Mouse (Mus musculus) testis, postnatal 14 days (tissue): ENCODE data around the gene Wars2.

ENCODE experiments used
- DNase-seq: peaks from one replicate; pipeline ENCODE4 v3.0.0; 2021; ENCODE audit warnings: low spot score

Gene Wars2

DNA sequence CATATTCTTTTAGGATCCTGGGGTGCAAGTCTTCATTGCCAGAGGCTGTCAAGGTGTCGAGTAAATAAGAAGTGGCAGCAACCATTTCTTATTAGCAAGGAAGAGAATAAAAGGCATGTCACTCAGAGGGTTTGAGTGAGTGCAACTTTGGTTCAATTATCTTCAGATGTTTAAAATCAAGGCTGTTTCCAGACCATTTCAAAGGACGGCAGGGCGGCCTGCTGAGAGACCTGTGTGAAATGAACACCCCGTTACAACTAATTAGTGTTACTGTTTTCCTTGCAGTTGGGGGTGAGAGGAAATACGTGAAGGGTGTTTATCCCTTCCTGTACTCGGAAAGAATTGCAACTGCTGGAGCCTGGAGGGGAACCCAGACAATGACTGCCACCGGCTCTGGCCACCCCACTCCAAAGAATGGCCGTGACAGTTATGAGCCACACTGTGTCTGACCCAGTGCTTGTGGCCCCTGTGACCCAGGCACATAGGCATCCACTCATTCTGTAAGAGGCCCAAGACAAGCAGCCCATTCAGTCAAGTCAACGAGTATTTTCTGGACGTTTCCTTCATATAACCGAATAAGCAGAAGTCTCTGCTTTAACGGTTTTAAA lies 137.2 kb downstream of the Wars2 start:
- DNase-seq: no peak

GRCm38 (mm10) chr3:99279718-99280117 lies 138.8 kb downstream of the Wars2 start:
- DNase-seq: no peak

DNA sequence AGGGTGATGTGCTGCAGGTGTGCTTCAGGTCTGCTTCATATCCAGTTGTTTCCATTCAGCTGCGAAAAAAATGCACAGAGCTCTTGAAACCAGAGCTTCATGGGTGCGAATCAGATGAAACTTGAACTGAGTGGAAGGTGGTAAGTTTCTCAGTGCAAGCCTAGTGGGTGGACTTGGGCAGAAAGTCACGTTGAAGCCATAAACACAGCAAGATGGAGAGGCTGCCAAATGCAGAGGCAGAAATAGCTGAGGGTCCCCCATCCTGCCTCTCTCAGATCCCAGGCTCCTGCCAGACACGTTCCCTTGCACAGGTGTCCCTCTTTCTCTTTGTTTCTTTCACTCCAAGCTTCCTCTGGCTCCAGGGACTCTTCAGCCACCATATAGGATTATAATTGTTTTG lies 140.6 kb downstream of the Wars2 start:
- no peak for DNase-seq

- no peak for DNase-seq
Measured at GRCm38 (mm10) chr3:99288302-99288701, 147.4 kb downstream of the Wars2 start.
